Mouse (Mus musculus) kidney, embryonic 15.5 days (tissue): ENCODE data around the gene Cfd. TPM values are rescaled to one million over a fixed set of nuclear protein-coding genes. Genes with fewer than 3 reads are reported as not detected.

Experiments used
- ATAC-seq: fragments of 200-750 bp; cut with Nextera tagmentation; replicated peaks from 2 replicates; pipeline ENCODE4 v1.8.0; 2017; ENCODE audit warnings: moderate TSS enrichment; ENCODE audit not compliant: low FRiP score
- H3K27ac ChIP-seq: fragments of 300-500 bp; sonication (generic); 2 replicates; pipeline ENCODE4 v1.5.1; 2015; ENCODE audit warnings: mild to moderate bottlenecking, inconsistent platforms
- H3K27me3 ChIP-seq: fragments of 300-500 bp; sonication (generic); 2 replicates; pipeline ENCODE4 v1.6.1; 2015; ENCODE audit warnings: inconsistent platforms
- H3K36me3 ChIP-seq: fragments of 300-500 bp; sonication (generic); 2 replicates; pipeline ENCODE4 v1.6.1; 2015; ENCODE audit warnings: inconsistent platforms
- H3K4me1 ChIP-seq: fragments of 300-500 bp; sonication (generic); 2 replicates; pipeline ENCODE4 v1.6.1; 2015; ENCODE audit warnings: inconsistent platforms
- H3K4me2 ChIP-seq: fragments of 300-500 bp; sonication (generic); 2 replicates; pipeline ENCODE4 v1.6.1; 2015; ENCODE audit warnings: moderate library complexity, mild to moderate bottlenecking, inconsistent platforms
- H3K4me3 ChIP-seq: fragments of 300-500 bp; sonication (generic); replicated peaks from 2 replicates; pipeline ENCODE4 v1.5.1; 2015; ENCODE audit warnings: mild to moderate bottlenecking, inconsistent platforms
- H3K9ac ChIP-seq: fragments of 300-500 bp; sonication (generic); 2 replicates; pipeline ENCODE4 v1.6.1; 2015; ENCODE audit warnings: mild to moderate bottlenecking, inconsistent platforms
- H3K9me3 ChIP-seq: fragments of 300-500 bp; sonication (generic); replicated peaks from 2 replicates; pipeline ENCODE4 v1.6.1; 2016; ENCODE audit warnings: inconsistent platforms
- WGBS: fragments of 180-500 bp; shearing (Covaris S2); methylation state at CpG from one replicate; pipeline ENCODE4 v1.1.7; 2015; ENCODE audit warnings: mixed read lengths; 5-methylcytosine and 5-hydroxymethylcytosine counted together
- polyA plus RNA-seq: library from polyadenylated mRNA; unstranded; fragments of >200 nt; fragmentation: Nextera tagmentation; extraction: Ambion mirVana; gene quantifications from 2 replicates; pipeline ENCODE4 v1.2.1, GENCODE M21; 2015

Gene Cfd
- polyA plus RNA-seq, 1 experiment from 2014 or later, result not detected

- Histone ChIP-seq H3K36me3 (peaks cover 46% of the 10 kb centered on the region), H3K27ac (peak overlapping the region; percentile 100), H3K27me3 (no peaks in the 10 kb centered on the region), H3K4me2 (peak overlapping the region; percentile 95), H3K9ac (peak overlapping the region; percentile 99), H3K9me3 (no peaks in the 10 kb centered on the region), H3K4me1 (peaks cover 76% of the 10 kb centered on the region), H3K4me3 (peak overlapping the region; percentile 96)
- ATAC-seq, result no peak
- 2% methylated on average over 10 of the region's 10 CpGs for WGBS
These were observed 35.0 kb upstream of the Cfd start for GRCm38 (mm10) chr10:79855558-79856184.

GRCm38 (mm10) chr10:79856280-79856679 lies 34.4 kb upstream of the Cfd start:
- no peak for ATAC-seq
- Histone ChIP-seq H3K9ac (peak overlapping the region; percentile 99), H3K27ac (peak overlapping the region; percentile 100), H3K9me3 (no peaks in the 10 kb centered on the region), H3K36me3 (peaks cover 52% of the 10 kb centered on the region), H3K4me2 (peak overlapping the region; percentile 95), H3K4me1 (peaks cover 78% of the 10 kb centered on the region), H3K27me3 (no peaks in the 10 kb centered on the region), H3K4me3 (peak overlapping the region; percentile 96)
- WGBS, result 18% methylated on average over 6 of the region's 6 CpGs

GRCm38 (mm10) chr10:79856704-79857451 lies 33.8 kb upstream of the Cfd start:
- Histone ChIP-seq H3K27me3 (no peaks in the 10 kb centered on the region), H3K4me1 (peaks cover 76% of the 10 kb centered on the region), H3K4me2 (peak overlapping the region; percentile 95), H3K4me3 (peak overlapping the region; percentile 96), H3K36me3 (peaks cover 58% of the 10 kb centered on the region), H3K9me3 (no peaks in the 10 kb centered on the region), H3K27ac (peak overlapping the region; percentile 100), H3K9ac (peak overlapping the region; percentile 99)
- WGBS, result 23% methylated on average over 7 of the region's 7 CpGs
- ATAC-seq, result no peak

GRCm38 (mm10) chr10:79857452-79857811 lies 33.2 kb upstream of the Cfd start:
- peak overlapping the region; percentile 96 for H3K4me3 ChIP-seq
- no peaks in the 10 kb centered on the region for H3K27me3 ChIP-seq
- H3K9me3 ChIP-seq, result no peaks in the 10 kb centered on the region
- peak overlapping the region; percentile 100 for H3K27ac ChIP-seq
- ATAC-seq, result no peak
- peaks cover 75% of the 10 kb centered on the region for H3K4me1 ChIP-seq
- H3K36me3 ChIP-seq, result peaks cover 63% of the 10 kb centered on the region
- H3K4me2 ChIP-seq, result peak overlapping the region; percentile 95
- peak overlapping the region; percentile 99 for H3K9ac ChIP-seq
- 13% methylated on average over 4 of the region's 4 CpGs for WGBS

GRCm38 (mm10) chr10:79857894-79858293 lies 32.8 kb upstream of the Cfd start:
- Histone ChIP-seq H3K9me3 (no peaks in the 10 kb centered on the region), H3K4me1 (peaks cover 75% of the 10 kb centered on the region), H3K4me3 (peak overlapping the region; percentile 96), H3K4me2 (peak overlapping the region; percentile 95), H3K36me3 (peaks cover 68% of the 10 kb centered on the region), H3K27ac (peak overlapping the region; percentile 100), H3K9ac (peak overlapping the region; percentile 99), H3K27me3 (no peaks in the 10 kb centered on the region)
- 57% methylated on average over 2 of the region's 2 CpGs for WGBS
- ATAC-seq, result no peak

GRCm38 (mm10) chr10:79858416-79859074 lies 32.1 kb upstream of the Cfd start:
- no peak for ATAC-seq
- 0 out of 2 replicates have a peak overlapping the region, but pooled peaks have one; percentile 99 for H3K9ac ChIP-seq
- peak overlapping the region; percentile 96 for H3K4me3 ChIP-seq
- WGBS, result 43% methylated on average over 17 of the region's 17 CpGs
- H3K36me3 ChIP-seq, result peaks cover 74% of the 10 kb centered on the region
- H3K4me2 ChIP-seq, result peak overlapping the region; percentile 95
- peaks cover 71% of the 10 kb centered on the region for H3K4me1 ChIP-seq
- H3K27me3 ChIP-seq, result no peaks in the 10 kb centered on the region
- H3K27ac ChIP-seq, result peak overlapping the region; percentile 100; the same call in 1 of the 2 replicates
- H3K9me3 ChIP-seq, result no peaks in the 10 kb centered on the region

- ATAC-seq, result no peak
- Histone ChIP-seq H3K9me3 (no peaks in the 10 kb centered on the region), H3K4me3 (no peak overlapping the region), H3K27me3 (no peaks in the 10 kb centered on the region), H3K9ac (no peak overlapping the region), H3K4me2 (no peak overlapping the region), H3K4me1 (peaks cover 68% of the 10 kb centered on the region), H3K27ac (peak overlapping the region; percentile 100; the same call in 1 of the 2 replicates), H3K36me3 (peaks cover 80% of the 10 kb centered on the region)
- WGBS, result 73% methylated on average over 11 of the region's 11 CpGs
These were observed 31.5 kb upstream of the Cfd start for GRCm38 (mm10) chr10:79859116-79859515.

- peaks cover 75% of the 10 kb centered on the region for H3K4me1 ChIP-seq
- no peaks in the 10 kb centered on the region for H3K27me3 ChIP-seq
- 87% methylated on average over 26 of the region's 26 CpGs for WGBS
- no peak for ATAC-seq
- H3K9me3 ChIP-seq, result no peaks in the 10 kb centered on the region
- no peak overlapping the region for H3K9ac ChIP-seq
- H3K4me3 ChIP-seq, result no peak overlapping the region
- 0 out of 2 replicates have a peak overlapping the region, but pooled peaks have one; percentile 0 for H3K4me2 ChIP-seq
- H3K27ac ChIP-seq, result peak overlapping the region; percentile 100
- H3K36me3 ChIP-seq, result peaks cover 92% of the 10 kb centered on the region
These were observed 30.4 kb upstream of the Cfd start for GRCm38 (mm10) chr10:79860079-79860911.

GRCm38 (mm10) chr10:79861230-79862048 lies 29.2 kb upstream of the Cfd start:
- peaks cover 72% of the 10 kb centered on the region for H3K4me1 ChIP-seq
- H3K9me3 ChIP-seq, result no peaks in the 10 kb centered on the region
- no peak for ATAC-seq
- H3K4me3 ChIP-seq, result no peak overlapping the region
- H3K27me3 ChIP-seq, result no peaks in the 10 kb centered on the region
- peak overlapping the region; percentile 74 for H3K27ac ChIP-seq
- no peak overlapping the region for H3K4me2 ChIP-seq
- peaks cover 99% of the 10 kb centered on the region for H3K36me3 ChIP-seq
- H3K9ac ChIP-seq, result no peak overlapping the region
- WGBS, result 62% methylated on average over 25 of the region's 25 CpGs

- Histone ChIP-seq H3K4me3 (no peak overlapping the region), H3K9ac (no peak overlapping the region), H3K27me3 (no peaks in the 10 kb centered on the region), H3K27ac (peak overlapping the region; percentile 74), H3K4me1 (peaks cover 71% of the 10 kb centered on the region), H3K4me2 (no peak overlapping the region), H3K9me3 (no peaks in the 10 kb centered on the region), H3K36me3 (peaks cover 99% of the 10 kb centered on the region)
- no peak for ATAC-seq
- WGBS, result 78% methylated on average over 23 of the region's 23 CpGs
These were observed 28.4 kb upstream of the Cfd start for GRCm38 (mm10) chr10:79862049-79862788.
